Mouse (Mus musculus): ENCODE measurements around the gene Cdh11.
"Not testable (repeated sequence)": the region's sequence is repeated elsewhere in the genome, so short reads cannot be mapped to it uniquely, and the experiment has no call there.

The Cdh11 gene

GRCm38 (mm10) chr8:102715956-102716355 lies 69.5 kb downstream of the Cdh11 start:
- no peak for DNase-seq (ENCODE audit: low spot score)

- DNase-seq (ENCODE audit: low spot score) = no peak
Measured at GRCm38 (mm10) chr8:102707305-102707704, 78.1 kb downstream of the Cdh11 start.

GRCm38 (mm10) chr8:102705376-102705905 lies 80.0 kb downstream of the Cdh11 start:
- DNase-seq (ENCODE audit: low spot score) = no peak

- DNase-seq (ENCODE audit: low spot score) = no peak
Measured at GRCm38 (mm10) chr8:102700245-102700644, 85.2 kb downstream of the Cdh11 start.

GRCm38 (mm10) chr8:102698232-102698837 lies 87.1 kb downstream of the Cdh11 start:
- no peak for DNase-seq (ENCODE audit: low spot score)

- DNase-seq (ENCODE audit: low spot score) = no peak
Measured at GRCm38 (mm10) chr8:102693465-102693864, 92.0 kb downstream of the Cdh11 start.

- not testable (repeated sequence) for DNase-seq (ENCODE audit: low spot score)
Measured at GRCm38 (mm10) chr8:102685491-102685890, 100.0 kb downstream of the Cdh11 start.

GRCm38 (mm10) chr8:102685023-102685422 lies 100.4 kb downstream of the Cdh11 start:
- no peak for DNase-seq (ENCODE audit: low spot score)

GRCm38 (mm10) chr8:102677148-102677547 lies 108.3 kb downstream of the Cdh11 start:
- no peak for DNase-seq (ENCODE audit: low spot score)

GRCm38 (mm10) chr8:102664561-102664960 lies 120.9 kb downstream of the Cdh11 start:
- DNase-seq (ENCODE audit: low spot score) = not testable (repeated sequence)

GRCm38 (mm10) chr8:102656529-102656928 lies 128.9 kb downstream of the Cdh11 start:
- no peak for DNase-seq (ENCODE audit: low spot score)

- no peak for DNase-seq (ENCODE audit: low spot score)
Measured at GRCm38 (mm10) chr8:102651964-102652363, 133.5 kb downstream of the Cdh11 start.

GRCm38 (mm10) chr8:102627151-102627550 lies 158.3 kb downstream of the Cdh11 start:
- DNase-seq (ENCODE audit: low spot score) = no peak

GRCm38 (mm10) chr8:102612146-102612545 lies 173.3 kb downstream of the Cdh11 start:
- no peak for DNase-seq (ENCODE audit: low spot score)

GRCm38 (mm10) chr8:102601327-102601726 lies 184.1 kb downstream of the Cdh11 start:
- no peak for DNase-seq (ENCODE audit: low spot score)

GRCm38 (mm10) chr8:102596523-102596922 lies 188.9 kb downstream of the Cdh11 start:
- DNase-seq (ENCODE audit: low spot score) = no peak

GRCm38 (mm10) chr8:102593899-102594298 lies 191.5 kb downstream of the Cdh11 start:
- no peak for DNase-seq (ENCODE audit: low spot score)
